Mouse (Mus musculus) kidney, postnatal 0 days (tissue): ENCODE measurements around the gene Fbxl17. TPM values are rescaled to one million over a fixed set of nuclear protein-coding genes. Genes with fewer than 3 reads are reported as not detected.

Experiments
- ATAC-seq: fragments of 200-750 bp; cut with Nextera tagmentation; replicated peaks from 2 replicates; pipeline ENCODE4 v1.8.0; 2017; ENCODE audit warnings: low read depth, moderate number of reproducible peaks, moderate TSS enrichment, moderate library complexity; ENCODE audit not compliant: low FRiP score
- DNase-seq: peaks from one replicate; pipeline ENCODE4 v3.0.0-alpha.2; 2016; ENCODE audit warnings: low spot score
- H3K27ac ChIP-seq: fragments of 300-500 bp; sonication (generic); 2 replicates; pipeline ENCODE4 v1.5.1; 2014; ENCODE audit warnings: mild to moderate bottlenecking
- H3K27me3 ChIP-seq: fragments of 300-500 bp; sonication (generic); 2 replicates; pipeline ENCODE4 v1.6.1; 2014; ENCODE audit warnings: low read length, mixed read lengths; ENCODE audit not compliant: insufficient read depth
- H3K36me3 ChIP-seq: fragments of 300-500 bp; sonication (generic); 2 replicates; pipeline ENCODE4 v1.6.1; 2014; ENCODE audit warnings: low read length, mixed read lengths; ENCODE audit not compliant: insufficient read depth
- H3K4me1 ChIP-seq: fragments of 300-500 bp; sonication (generic); replicated peaks from 2 replicates; pipeline ENCODE4 v1.6.1; 2014; ENCODE audit warnings: antibody characterized with exemption, low read length, mixed read lengths; ENCODE audit not compliant: insufficient read depth
- H3K4me2 ChIP-seq: fragments of 300-500 bp; sonication (generic); 2 replicates; pipeline ENCODE4 v1.6.1; 2014; ENCODE audit warnings: mild to moderate bottlenecking, low read length, moderate library complexity, mixed read lengths
- H3K4me3 ChIP-seq: fragments of 300-500 bp; sonication (generic); replicated peaks from 2 replicates; pipeline ENCODE4 v1.5.1; 2014; ENCODE audit warnings: low read depth, low read length
- H3K9ac ChIP-seq: fragments of 300-500 bp; sonication (generic); 2 replicates; pipeline ENCODE4 v1.6.1; 2014; ENCODE audit warnings: low read depth, low read length
- H3K9me3 ChIP-seq: fragments of 300-500 bp; sonication (generic); replicated peaks from 2 replicates; pipeline ENCODE4 v1.6.1; 2016; ENCODE audit warnings: low read length, inconsistent platforms, mixed read lengths
- CTCF ChIP-seq: IDR thresholded peaks from 2 replicates; pipeline ENCODE4 v1.5.1; 2016; ENCODE audit warnings: antibody characterized with exemption, low read depth, mild to moderate bottlenecking, moderate library complexity
- WGBS: fragments of 180-500 bp; shearing (Covaris S2); extraction: QIAGEN DNeasy Blood & Tissue Kit; methylation state at CpG from one replicate; pipeline ENCODE4 v1.1.7; 2014; 5-methylcytosine and 5-hydroxymethylcytosine counted together
- polyA plus RNA-seq: library from polyadenylated mRNA; unstranded; fragments of >200 nt; fragmentation: Nextera tagmentation; extraction: Ambion mirVana; gene quantifications from 2 replicates; pipeline ENCODE4 v1.2.1, GENCODE M21; 2015

Gene Fbxl17
- polyA plus RNA-seq, 1 experiment from 2014 or later, result 9.0 TPM

GRCm38 (mm10) chr17:63114399-63115085 is 385.3 kb downstream of the Fbxl17 start:
- Histone ChIP-seq H3K36me3 (no peaks in the 10 kb centered on the region), H3K27ac (no peak overlapping the region), H3K4me1 (no peaks in the 10 kb centered on the region), H3K4me2 (no peak overlapping the region), H3K9me3 (no peaks in the 10 kb centered on the region), H3K27me3 (no peaks in the 10 kb centered on the region), H3K9ac (no peak overlapping the region), H3K4me3 (no peak overlapping the region)
- DNase-seq (no peak), ATAC-seq (no peak)
- TF ChIP-seq CTCF, result no peak
- 83% methylated on average over 19 of the region's 19 CpGs for WGBS

DNA sequence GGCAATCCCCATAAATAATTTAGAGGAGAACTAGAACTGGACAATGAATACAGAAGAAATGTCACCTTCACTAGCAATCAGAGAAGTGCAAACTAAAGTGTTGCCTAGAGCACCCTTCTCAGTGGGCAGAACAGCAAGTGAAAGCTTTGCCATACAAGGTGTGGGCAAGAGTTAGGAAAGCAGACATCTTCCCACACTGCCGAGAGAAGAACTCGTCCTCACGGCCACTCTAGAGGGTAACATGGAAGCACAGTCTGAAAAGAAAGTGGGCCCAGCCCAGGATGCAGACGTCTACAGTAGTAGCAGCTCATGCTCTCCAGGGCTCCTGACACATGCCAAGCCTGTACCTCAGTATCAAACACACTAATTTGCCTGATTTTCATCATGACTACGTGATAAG is 387.0 kb downstream of the Fbxl17 start:
- Histone ChIP-seq H3K4me2 (no peak overlapping the region), H3K27ac (no peak overlapping the region), H3K27me3 (no peaks in the 10 kb centered on the region), H3K4me1 (no peaks in the 10 kb centered on the region), H3K4me3 (no peak overlapping the region), H3K36me3 (no peaks in the 10 kb centered on the region), H3K9ac (no peak overlapping the region), H3K9me3 (no peaks in the 10 kb centered on the region)
- no peak for TF ChIP-seq CTCF
- no peak for ATAC-seq
- no peak for DNase-seq
- WGBS, result 63% methylated on average over 5 of the region's 5 CpGs

DNA sequence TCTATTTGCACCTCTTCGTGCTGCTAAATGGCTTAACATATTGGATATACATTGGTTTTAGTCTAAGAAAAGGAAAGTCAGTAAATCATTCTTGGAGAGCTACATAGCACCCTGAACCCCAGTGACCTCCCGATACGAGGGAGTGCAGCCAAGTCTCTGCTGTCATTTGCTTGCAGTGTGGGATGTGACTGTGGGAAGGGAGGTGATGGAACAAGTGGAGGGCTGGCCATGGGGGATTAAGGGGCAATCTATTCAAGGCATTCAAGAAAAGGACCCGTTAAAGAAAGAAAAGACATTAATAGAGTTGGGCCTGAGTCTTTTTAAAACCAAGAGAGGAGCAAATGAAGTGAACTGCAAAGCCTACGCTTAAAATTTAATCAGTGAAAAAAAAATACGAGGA is 388.8 kb downstream of the Fbxl17 start:
- H3K27ac ChIP-seq, result no peak overlapping the region
- H3K9ac ChIP-seq, result no peak overlapping the region
- H3K4me3 ChIP-seq, result no peak overlapping the region
- no peak for TF ChIP-seq CTCF
- ATAC-seq (no peak), DNase-seq (peak; percentile 52)
- no peaks in the 10 kb centered on the region for H3K9me3 ChIP-seq
- H3K27me3 ChIP-seq, result no peaks in the 10 kb centered on the region
- H3K4me1 ChIP-seq, result no peaks in the 10 kb centered on the region
- H3K36me3 ChIP-seq, result no peaks in the 10 kb centered on the region
- H3K4me2 ChIP-seq, result no peak overlapping the region
- WGBS, result 30% methylated on average over 6 of the region's 6 CpGs

DNA sequence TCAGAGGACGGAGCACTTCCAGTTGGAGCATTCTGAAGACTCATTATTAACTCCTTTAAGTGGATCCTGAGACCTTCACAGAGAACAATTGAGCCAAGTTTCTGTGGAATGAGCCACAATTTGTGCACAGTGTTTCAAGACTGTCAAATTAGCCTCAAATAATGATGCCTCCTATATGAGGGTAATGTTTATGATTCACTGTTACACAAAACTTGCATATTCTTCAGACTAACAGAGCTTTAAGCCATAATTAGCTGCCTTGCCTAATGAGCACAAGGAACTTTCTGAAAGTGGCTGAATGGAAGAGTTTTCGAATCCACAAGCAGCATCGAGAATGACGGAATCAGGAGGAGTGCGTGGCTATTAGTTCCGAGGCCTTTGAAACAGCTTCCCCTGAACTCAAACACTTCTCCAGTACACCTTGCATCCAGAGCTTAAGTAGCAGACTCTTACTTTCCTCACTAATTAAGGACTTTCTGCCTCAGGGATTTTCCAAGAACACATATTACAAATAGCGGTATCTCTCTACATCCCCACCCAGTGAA is 389.5 kb downstream of the Fbxl17 start:
- Histone ChIP-seq H3K4me2 (no peak overlapping the region), H3K4me3 (no peak overlapping the region), H3K9ac (no peak overlapping the region), H3K27me3 (no peaks in the 10 kb centered on the region), H3K9me3 (no peaks in the 10 kb centered on the region), H3K4me1 (no peaks in the 10 kb centered on the region), H3K36me3 (no peaks in the 10 kb centered on the region), H3K27ac (no peak overlapping the region)
- WGBS, result 85% methylated on average over 7 of the region's 7 CpGs
- no peak for DNase-seq
- no peak for ATAC-seq
- TF ChIP-seq CTCF, result no peak

DNA sequence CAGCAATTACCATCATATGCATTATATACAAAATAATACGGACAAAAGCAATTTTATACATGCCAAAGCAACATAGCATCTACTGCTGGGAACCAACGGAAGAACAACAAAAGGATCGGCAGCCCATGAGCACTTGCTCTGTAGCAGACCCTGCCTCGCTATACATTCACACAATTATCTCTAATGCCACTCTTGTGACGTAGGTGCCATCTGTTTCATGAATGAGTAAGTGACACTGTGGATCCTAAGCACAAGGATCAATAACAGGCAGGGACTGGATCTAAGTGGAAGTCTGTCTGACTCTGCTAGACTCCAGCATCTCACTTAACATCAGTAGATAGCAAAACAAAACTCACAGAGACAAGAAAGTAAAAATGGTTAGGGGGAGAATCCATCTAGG is 391.8 kb downstream of the Fbxl17 start:
- Histone ChIP-seq H3K4me2 (no peak overlapping the region), H3K9me3 (no peaks in the 10 kb centered on the region), H3K36me3 (no peaks in the 10 kb centered on the region), H3K4me3 (no peak overlapping the region), H3K4me1 (no peaks in the 10 kb centered on the region), H3K27ac (no peak overlapping the region), H3K27me3 (no peaks in the 10 kb centered on the region), H3K9ac (no peak overlapping the region)
- WGBS, result 92% methylated on average over 5 of the region's 5 CpGs
- TF ChIP-seq CTCF, result no peak
- ATAC-seq, result no peak
- DNase-seq, result no peak

- ATAC-seq, result no peak
- TF ChIP-seq CTCF, result no peak
- Histone ChIP-seq H3K36me3 (no peaks in the 10 kb centered on the region), H3K9me3 (no peaks in the 10 kb centered on the region), H3K4me2 (no peak overlapping the region), H3K27me3 (no peaks in the 10 kb centered on the region), H3K27ac (no peak overlapping the region), H3K9ac (no peak overlapping the region), H3K4me3 (no peak overlapping the region), H3K4me1 (no peaks in the 10 kb centered on the region)
- DNase-seq, result no peak
- WGBS, result 85% methylated on average over 4 of the region's 4 CpGs
Measured at GRCm38 (mm10) chr17:63107515-63107914, 392.3 kb downstream of the Fbxl17 start.

DNA sequence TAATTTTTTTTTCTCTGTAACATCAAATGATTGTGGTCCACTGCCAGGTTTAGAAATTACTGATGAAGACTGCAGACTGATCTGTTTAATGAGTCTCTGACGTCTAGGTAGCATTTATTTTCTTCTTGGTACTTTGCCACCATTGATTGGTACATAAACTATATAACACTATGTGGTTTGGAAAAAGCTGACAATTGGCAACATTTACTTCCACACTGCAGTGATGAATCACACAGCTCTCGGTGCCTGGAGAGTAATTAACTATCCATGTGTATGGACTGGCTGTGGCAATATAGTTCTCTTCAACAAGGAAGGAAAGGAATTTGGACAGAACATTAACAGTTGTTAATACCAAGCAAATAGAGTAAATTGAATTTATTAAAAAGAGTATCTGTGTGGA is 404.3 kb downstream of the Fbxl17 start:
- DNase-seq, result no peak
- WGBS, result 50% methylated on average over 2 of the region's 2 CpGs
- no peaks in the 10 kb centered on the region for H3K9me3 ChIP-seq
- H3K4me1 ChIP-seq, result no peaks in the 10 kb centered on the region
- H3K4me3 ChIP-seq, result no peak overlapping the region
- no peak for TF ChIP-seq CTCF
- H3K27me3 ChIP-seq, result no peaks in the 10 kb centered on the region
- no peaks in the 10 kb centered on the region for H3K36me3 ChIP-seq
- ATAC-seq, result no peak
- no peak overlapping the region for H3K27ac ChIP-seq
- H3K9ac ChIP-seq, result no peak overlapping the region
- H3K4me2 ChIP-seq, result no peak overlapping the region
